Mouse (Mus musculus) embryonic fibroblast, embryonic 13.5 days (primary cell): ENCODE measurements around the gene Ide.
"Not testable (repeated sequence)": the region's sequence is repeated elsewhere in the genome, so short reads cannot be mapped to it uniquely, and the experiment has no call there.

ENCODE experiments used
- CTCF ChIP-seq: IDR thresholded peaks from 2 replicates; pipeline ENCODE4 v1.5.1; 2011; ENCODE audit warnings: mild to moderate bottlenecking, control low read depth, low read length, moderate library complexity, borderline replicate concordance; ENCODE audit not compliant: insufficient read depth
- POLR2A ChIP-seq: IDR thresholded peaks from 2 replicates; pipeline ENCODE4 v1.6.1; 2011; ENCODE audit warnings: low read depth, mild to moderate bottlenecking, control low read depth, low read length, moderate library complexity

DNA sequence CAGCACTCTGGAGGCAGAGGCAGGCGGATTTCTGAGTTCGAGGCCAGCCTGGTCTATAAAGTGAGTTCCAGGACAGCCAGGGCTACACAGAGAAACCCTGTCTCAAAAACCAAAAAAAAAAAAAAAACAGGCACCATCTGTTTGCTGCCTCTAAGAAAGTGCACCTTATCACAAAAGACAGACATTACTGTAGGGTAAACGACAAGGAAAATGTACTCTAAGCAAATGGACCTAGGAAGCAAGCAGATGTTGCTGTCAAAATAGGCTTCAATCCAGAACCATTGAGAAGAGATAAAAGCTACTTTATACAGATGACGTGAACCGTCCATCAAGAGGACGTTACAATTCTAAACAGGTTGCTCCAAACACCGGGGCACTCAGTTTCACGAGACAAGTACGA lies 105.1 kb downstream of the Ide start:
- TF ChIP-seq POLR2A, CTCF: not testable (repeated sequence)
